Mouse (Mus musculus) frontal cortex, adult (tissue): Measurements from ENCODE around the gene Klhl5.

Source experiments
- ATAC-seq: cut with Nextera tagmentation; 2 replicates; pipeline ENCODE4 v1.9.2; 2017; ENCODE audit warnings: mild to moderate bottlenecking, moderate library complexity, mixed read lengths; ENCODE audit not compliant: low TSS enrichment

Gene Klhl5

DNA sequence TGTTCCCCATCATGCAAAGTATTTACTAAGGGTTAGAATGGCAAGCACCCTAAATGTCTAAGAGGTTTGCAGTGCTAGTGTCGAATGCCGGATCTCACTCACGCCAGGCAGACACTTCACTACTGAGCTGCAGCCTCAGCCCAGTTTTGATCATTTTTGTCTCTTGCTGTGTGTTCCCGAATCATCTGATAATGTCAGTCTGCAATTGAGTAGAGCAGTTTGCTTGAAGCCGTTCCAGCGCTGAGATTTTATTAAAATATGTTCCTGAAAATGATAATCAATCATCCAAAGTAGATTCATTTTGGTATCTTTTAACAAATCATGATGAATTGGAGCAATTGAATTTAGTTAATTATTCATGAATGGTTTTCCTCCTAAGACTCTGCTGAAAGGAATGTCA lies 39.4 kb downstream of the Klhl5 start:
- no peak for ATAC-seq

DNA sequence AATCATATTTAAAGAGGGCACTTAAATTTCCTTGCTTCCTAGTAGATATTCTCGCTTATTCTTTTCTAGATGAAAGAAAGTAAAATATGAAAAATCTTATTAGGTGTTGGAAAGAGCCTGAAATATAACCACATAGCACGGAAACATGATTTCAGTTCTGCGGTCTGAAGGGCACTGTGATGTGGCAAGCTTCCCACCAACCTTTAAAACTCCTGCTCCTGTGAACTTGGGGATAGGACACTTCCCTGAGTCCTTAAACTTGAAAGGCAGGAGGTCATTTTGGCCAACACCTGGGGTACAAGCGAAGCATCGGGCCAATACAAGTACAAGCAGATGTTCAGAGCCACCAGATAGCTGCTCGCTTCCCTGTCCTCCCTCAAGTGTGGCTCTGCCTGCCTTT lies 42.4 kb downstream of the Klhl5 start:
- no peak for ATAC-seq

DNA sequence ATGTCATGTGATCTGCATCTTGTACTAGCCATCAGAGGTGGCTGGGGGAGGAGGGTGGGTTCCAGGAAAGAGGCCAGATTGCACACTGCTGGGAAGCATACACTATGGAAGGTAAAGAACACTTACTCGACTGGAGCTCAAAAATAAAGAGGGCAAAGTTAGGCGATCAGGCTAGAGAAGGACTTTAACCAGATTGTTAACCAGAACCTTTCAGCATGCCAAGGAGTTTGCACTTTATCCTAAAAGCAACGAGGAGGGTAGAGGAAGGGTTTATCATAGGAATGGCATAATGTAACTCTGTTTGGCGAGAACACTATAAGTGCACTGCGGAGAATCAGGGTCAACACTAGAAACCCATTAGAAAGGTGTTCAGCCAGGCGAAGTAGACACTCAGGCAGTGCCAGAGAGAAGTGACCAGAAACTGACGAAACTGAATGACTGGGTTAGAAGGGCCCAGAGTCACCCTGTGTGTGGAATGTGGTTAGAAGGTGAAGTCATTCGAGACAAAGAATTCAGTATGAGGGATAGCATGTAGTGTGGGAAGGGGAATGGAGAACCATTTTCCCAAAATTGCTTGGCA lies 43.1 kb downstream of the Klhl5 start:
- no peak for ATAC-seq

DNA sequence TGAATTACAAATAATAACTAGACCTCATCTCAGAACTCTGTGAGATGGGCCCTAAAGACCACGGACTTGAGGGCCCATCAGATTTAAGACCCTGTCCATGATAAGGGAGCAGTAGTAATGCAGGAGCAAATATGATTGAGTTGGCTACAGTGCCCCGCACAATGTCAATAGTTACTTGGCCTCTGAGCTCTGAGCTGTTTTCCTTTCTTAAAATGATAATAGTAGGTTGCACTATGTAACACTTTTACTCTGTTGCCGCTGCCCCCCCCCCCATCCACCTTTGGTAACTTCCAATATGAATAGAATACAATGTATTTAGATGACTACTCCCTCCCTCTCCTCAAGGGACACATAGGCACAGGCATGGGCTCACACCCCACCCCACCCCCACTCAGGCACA lies 43.9 kb downstream of the Klhl5 start:
- no peak for ATAC-seq

DNA sequence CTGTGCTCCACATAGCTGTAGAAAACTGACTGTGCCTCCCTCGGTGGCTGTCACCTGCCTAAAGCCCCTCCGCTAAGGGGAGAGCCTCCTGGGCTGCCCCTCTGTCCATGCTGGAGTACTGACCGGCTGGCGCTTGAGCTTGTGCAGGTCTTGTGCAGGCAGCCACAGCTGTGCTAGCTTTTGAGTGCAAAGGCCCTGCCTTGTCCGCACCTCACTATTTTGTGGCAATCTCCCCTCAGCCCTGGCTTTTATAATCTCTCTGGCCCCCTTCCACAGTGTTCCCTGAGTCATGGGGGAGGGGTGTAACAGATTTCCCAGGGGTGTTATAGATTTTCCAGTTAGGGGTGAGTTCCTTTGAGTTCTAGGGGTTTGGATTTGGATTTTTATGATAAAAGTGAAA lies 44.4 kb downstream of the Klhl5 start:
- ATAC-seq, result no peak

DNA sequence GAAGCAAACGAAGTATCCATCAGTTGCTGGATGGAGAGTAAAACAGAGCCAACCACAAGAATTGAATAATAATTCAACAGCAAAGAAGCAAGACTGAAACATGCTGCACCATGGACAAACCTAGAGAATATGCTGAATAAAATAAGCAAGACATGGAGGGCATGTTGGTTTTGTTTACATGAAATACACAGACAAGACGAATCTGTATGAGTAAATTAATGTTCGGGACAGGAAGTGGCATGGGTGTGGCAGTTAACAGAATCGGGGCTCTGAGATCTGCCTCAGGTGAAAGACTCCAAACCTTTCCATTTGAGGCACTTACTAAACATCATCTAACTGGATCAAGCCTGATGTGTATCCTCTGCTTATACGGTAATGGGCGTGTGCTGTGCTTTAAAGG lies 46.9 kb downstream of the Klhl5 start:
- ATAC-seq, result no peak

DNA sequence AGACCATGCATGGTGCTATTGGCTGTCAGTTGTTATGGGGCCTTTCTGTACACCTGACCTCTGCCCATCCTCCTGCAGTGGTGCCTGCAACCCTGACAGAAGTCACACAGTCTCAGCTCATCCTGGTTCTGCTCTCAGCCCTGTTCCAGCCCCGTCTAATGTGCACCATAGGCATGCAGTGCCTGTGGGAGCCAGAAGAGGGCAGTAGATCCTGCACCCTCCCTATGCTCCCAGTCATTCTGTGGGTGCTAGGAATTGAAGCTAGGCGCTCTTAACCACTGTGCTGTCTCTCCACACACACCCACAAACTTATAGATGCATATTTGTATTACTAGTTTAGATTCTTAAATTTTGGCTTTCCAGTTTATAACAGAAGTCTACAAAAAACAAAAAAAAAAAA lies 49.5 kb downstream of the Klhl5 start:
- ATAC-seq, result no peak

DNA sequence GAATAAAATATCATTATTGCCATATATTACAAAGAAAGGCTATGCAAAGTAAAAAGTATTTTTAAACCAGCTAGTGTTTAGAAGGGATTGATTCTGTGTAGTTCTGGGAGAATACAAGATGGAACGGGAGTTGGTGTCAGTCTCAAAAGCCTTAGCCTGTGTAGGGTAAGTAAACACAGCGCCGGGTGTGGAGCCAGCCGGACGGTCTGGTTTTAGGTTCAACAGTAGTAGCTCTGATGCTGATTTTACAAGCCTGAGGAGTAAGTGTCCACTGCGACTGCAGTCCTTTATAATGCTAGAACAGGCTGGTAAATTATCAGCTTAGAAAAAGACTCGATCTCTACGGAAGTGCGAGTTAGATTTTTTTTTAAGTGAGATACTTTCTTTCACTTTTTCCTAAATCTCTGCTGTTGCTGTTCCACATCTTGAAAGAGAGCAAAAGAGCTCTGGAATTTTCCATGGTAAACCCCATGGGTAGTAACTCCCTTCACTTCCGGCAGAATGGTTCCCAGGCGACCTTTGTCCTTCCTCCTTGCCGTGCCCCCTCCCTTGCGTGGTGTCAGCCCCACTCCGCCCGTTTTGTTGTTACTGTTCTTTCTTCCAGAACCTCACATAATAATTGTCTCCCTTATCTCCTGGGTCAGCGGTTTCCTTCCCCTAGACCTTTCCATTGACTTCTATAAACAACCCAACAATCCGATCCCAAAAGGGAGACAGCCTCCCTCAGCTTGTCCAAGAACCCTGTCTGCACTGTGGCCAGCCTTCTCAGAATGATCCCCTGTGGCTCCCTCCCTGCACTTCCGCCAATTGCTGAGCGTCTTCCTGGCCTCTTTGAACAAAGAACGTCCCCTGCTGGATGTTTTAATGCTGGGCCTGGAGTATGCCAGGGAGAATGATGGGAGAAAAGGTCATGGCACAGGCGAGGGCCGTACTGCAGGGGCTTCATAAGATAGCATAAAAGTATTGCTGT lies 50.4 kb downstream of the Klhl5 start:
- no peak for ATAC-seq

DNA sequence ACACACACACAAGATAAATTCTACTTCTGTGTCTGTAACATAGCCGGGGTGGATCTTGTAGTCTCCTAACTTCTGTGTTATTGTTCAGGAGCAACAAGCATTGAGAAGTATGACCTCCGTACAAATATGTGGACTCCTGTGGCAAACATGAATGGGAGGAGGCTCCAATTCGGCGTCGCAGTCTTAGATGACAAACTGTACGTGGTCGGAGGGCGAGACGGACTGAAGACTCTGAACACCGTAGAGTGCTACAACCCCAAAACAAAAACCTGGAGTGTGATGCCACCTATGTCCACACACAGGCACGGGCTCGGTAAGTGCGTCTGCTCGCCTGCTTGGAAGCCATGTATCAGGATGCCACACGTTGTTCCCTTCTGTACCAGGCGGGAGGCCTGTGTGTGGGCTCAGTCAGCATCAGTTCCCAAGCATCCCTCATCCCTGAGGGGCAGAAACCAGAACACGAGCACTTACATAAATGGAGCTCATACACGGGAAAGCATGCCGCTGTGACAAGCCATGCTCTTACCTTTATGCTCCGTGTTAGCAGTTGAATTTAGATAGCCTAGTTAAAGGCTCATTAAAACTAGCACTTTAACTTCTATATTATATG lies 51.5 kb downstream of the Klhl5 start:
- peak; percentile 93 for ATAC-seq

DNA sequence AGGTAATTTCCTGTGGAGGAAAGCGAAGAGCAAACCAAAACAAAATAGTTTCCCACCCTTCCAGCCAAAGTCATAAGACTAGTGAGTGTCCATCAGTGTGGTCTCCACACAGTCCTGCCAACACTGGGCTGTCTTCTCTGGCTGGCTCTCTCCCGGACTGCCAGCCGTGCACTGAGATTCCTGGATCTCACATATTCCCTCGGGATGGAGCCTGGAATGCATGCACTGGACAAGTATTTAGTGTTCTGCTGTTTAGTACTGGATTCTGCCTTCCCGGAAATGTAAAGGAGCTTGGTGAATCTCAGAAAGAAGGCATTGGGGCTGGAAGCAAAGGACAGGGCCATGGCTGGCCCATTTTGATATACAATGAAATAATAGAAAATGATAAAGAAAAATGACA lies 55.7 kb downstream of the Klhl5 start:
- ATAC-seq, result no peak

DNA sequence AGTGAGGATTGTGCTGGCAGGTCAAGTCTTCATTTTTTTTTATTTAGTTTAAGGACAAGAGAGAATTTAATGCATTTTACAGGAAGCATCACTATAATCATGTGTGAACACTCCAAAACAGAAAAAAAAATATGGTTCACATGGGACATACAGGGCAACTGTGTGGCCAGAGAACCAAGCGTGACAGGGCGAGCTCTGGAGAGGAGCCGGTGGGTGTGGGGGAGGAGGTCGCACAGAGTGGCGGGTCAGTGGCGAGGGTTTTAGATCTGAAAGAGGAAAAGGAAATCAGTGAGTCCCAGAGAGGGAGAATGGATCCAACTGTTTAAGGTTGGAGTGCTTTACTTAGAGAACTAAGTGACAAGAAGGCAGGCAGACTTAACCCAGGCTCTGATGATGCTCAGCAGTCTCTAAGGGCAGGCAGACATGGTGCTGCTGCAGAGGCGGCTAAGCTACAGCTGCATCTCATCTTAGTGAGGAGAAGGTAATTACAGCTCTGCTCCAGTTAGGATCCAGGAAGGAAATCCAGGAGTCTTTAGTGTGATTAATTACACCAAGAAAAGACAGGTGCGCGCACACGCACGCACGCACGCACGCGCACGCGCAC lies 56.3 kb downstream of the Klhl5 start:
- ATAC-seq, result no peak

DNA sequence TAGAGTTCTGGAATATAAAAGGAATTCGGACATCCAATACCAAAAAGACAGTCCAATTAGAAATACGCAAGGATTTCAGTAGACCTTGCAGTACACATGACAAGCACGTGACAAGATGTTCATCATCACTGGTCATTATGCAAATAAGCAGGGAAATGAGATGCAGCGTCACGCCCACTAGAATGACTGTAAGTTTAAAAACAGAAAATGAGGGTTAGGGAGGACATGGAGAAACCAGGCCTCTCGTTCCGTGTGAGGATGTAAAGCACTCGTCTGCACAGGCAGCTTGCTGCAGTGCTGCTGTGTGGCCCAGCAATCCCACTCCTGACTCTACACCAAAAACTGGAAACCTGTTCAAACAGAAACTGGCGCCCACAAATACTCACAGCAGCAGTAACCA lies 62.9 kb downstream of the Klhl5 start:
- ATAC-seq, result peak; percentile 72

DNA sequence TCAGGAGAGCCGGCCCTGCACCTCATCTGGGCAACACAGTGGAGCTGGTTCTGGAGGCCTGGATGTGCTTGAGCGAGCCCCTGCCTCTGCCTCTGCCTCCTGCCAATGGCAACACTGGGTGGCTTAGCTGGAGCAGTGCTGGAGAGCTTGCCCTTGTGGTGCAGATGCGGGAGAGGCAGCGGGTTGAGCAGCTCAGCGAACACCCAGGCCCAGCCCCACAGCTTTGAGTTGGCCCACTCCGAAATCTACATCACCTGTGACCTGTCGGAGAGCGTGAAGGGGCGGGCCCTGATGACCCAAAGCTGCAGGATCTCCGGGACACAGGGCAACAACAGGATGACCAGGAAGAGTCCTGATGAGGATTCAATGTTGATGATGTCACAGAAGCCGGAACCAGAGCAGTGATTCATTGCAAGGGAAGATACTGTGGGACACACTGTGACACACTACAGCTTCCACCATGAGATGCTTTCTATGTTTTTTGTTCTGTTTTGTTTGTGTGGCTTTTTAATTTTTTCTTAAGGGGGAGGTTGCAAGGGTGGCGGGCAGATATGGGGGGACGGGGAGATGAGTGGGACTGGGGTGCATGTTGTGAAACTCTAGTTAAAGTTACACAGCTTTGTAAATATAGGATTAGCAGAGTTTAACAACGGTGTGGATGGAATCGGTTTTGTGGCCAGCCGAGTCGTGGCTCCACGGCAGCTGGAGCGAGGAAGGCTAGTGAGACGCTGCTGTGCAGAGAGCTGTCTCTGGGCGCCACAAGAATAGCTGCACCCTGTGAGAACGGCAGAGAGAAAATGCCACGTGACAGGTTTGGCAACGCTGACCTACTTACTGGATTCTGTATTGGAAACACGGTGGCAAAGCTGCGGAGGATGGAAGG lies 67.9 kb downstream of the Klhl5 start:
- peak; percentile 90 for ATAC-seq

DNA sequence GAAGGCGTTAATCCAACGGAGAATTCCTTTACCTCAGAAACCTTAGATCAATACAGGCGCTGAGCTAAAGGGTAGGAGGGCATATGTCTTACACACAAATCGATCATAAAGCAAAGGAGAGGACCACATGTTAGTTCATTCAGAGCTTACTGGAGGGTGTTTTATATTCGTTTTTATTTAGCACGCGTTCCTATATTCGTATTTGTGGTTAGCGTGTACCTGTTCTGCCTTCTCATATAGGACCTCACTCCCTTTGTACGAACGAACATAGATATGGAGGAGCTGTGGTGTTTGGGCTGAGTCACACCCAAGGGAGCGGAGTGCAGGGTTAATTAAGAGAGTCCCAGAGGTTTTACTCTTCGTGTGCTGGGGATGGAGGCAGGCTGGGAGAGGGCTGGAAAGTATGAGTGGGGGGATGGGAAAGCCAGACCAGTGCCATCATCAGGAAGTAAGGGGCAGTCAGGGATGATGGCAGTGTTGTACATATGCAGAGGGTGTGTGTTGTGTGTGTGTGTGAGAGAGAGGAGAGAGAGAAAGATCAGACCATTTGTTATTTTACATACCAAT lies 68.7 kb downstream of the Klhl5 start:
- ATAC-seq, result peak; percentile 31

DNA sequence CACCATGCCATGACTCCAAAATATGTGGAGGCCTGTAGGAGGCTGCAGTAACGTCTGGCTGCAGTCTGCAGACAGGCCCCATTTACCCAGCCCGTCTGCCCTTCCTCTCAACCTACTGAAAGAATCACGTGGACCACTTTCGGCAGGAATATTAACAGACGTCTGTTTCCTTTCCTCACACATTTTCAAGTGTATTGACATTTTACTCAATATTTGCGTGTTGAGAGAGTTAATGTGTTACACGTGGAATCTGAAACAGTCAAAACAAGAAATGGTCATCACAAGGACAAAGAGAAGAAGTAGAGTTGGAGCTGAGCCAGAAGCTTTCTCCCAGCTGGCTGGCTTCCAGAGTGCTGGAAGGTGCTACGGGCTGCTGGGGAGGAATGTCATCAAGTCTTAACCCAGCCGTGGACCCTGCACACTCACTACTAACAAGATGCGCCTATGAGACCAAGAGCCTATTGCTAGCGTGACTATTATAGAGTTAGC lies 69.7 kb downstream of the Klhl5 start:
- no peak for ATAC-seq

DNA sequence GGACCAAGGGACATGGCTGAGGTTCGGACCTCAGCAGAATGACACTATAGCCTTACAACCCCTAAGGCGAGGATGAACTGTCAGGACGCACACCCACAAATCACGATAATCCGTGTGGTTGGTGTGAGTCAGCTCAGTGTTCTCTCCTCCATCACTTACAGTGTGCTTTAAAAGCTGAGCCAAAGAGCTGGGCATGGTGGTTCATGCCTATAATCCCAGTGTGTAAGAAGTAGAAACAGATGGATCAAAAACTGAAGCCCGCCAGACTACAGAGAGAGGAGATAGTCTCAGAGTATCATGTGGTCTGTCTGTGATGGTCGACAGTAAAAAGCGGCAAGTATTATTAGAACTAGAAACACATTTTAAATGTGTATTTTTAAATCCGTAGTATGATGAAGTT lies 71.1 kb downstream of the Klhl5 start:
- peak; percentile 38 for ATAC-seq

DNA sequence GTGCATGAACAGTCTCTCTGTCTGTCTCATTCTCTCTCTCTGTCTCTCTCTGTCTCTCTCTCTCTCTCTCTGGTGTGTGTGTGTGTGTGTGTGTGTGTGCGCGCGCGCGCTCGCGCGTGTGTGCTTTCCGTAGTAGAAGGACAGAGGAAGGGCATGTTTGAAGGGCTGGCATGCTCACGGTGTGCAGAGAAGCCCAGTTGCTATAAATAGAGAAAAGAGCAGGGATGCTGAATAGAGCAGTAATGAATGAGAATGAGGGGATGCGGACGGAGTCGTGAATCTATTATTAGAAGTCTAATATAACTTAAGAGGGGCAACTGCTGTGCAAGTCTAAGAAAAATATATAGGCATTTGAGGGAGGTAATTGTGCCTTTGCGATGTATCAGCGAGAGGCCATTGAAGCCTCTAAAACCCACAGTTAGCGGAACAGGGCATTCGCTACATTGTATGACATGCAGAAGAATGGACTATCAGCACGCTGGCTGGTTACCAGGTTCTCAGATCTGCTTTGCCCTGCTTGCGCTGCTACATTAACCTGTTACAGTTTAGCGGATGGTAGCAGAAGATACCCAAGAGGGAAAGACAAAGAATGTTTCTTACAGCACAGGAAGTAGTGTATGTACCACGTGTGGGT lies 73.9 kb downstream of the Klhl5 start:
- no peak for ATAC-seq

DNA sequence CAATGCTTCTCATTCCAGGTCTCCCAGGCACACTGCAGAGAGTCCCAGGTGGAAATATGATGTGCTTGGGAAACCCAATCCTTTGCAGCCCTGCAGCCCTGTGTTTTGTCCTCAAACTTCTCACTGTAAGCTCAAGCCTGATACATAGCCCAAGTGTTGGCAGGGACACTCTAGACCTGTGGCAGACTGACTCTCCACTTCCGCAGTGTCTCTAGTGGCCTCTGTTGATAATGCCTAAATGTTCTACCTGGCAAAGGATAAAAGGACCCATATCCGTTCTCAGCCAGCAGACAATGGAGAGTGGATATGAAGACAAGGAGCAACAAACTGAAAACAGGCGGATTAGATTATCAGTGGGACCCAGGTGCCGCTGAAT lies 74.4 kb downstream of the Klhl5 start:
- ATAC-seq, result no peak

DNA sequence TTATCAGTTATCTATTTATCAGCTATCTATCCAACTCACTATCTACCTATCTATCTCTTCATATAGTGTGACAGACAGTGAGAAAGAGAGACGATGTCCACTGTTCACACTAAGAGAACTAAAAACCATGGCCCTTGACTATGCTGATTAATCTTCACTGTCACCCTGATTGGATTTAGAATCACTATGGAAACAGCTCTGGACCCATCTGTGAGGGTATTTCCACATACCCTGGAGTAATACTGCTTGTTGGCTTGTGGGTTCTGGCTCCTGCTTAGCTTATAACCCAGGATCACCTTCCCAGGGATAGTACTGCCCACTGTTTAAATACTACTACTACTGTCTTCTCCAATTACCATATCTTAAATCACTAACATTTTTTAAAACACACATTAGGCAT lies 74.9 kb downstream of the Klhl5 start:
- ATAC-seq, result no peak

DNA sequence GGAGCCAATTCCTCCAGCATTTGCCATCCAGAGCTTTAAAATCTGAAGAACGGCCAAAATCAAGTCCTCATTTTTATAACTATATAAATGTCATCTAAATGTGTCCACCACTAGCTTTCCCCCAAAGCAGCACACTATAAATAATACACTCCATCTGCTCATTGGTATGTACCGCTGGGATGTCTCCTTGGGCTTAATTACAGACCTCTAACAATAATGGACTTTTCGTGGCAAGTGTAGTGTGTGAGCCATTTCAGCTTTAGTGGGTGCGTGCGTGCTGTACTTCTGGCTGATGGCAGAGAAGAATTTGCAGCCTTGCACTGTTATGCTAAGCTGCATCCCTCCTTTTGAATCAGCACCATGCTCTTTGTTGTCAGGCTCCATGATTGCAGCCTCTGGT lies 84.3 kb downstream of the Klhl5 start:
- peak; percentile 79 for ATAC-seq

DNA sequence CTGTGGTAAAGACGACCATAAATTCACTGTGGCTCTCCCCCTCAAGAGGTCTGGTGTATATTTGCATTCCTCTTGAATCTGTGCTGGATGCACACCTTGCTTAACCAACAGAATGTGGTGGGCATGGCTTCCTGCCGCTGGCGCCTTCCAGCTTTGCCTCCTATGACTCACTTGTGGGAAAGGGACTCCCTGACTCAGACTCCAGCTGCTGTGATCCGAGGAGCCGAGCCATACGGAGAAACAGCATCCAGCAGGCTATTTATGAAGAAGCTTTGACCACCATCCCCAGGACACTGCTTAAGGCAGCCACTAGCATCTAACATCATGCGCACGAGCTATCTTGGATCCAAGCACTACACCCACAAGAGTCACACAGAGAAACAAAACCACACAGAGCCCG lies 87.1 kb downstream of the Klhl5 start:
- peak; percentile 72 for ATAC-seq
